ENCODE assay signal across 15 mouse cellular contexts in genomic region chr5:136502491-136503086, GRCm38 (mm10).
DNase-seq lines count a peak whose midpoint lies in the region; ATAC-seq and TF ChIP-seq lines count a peak whose summit lies in the region.
"Had no signal": no experiment of that assay in that cellular context is flagged by ENCODE, and none has a peak within 500 bp of the region (broad histone marks: within the 10 kb centered on the region; RNA-seq: fewer than 3 reads in every experiment).

No protein-coding gene starts in this region.

- H3K4me1 ChIP-seq in heart, embryonic 13.5 days: peaks cover 92% of the 10 kb centered on the region
- peaks cover 84% of the 10 kb centered on the region for H3K4me1 ChIP-seq in heart, embryonic 12.5 days (replicated peaks)
- peaks cover 23% of the 10 kb centered on the region for H3K4me1 ChIP-seq in lung, embryonic 14.5 days (ENCODE audit: insufficient read depth)
- H3K4me1 ChIP-seq in embryonic facial prominence, embryonic 12.5 days: peaks cover 30% of the 10 kb centered on the region

- no peak overlapping the region for H3K4me3 ChIP-seq in heart, embryonic 13.5 days
- H3K4me3 ChIP-seq in heart, embryonic 12.5 days: no peak overlapping the region
- no peak overlapping the region for H3K4me3 ChIP-seq in lung, embryonic 14.5 days (ENCODE audit: low read depth, low read length)
- no peak overlapping the region for H3K4me3 ChIP-seq in embryonic facial prominence, embryonic 12.5 days
- H3K4me3 ChIP-seq: midbrain, embryonic 12.5 days; neural tube, embryonic 12.5 days had no signal

- no peaks in the 10 kb centered on the region for H3K9me3 ChIP-seq in heart, embryonic 13.5 days
- no peaks in the 10 kb centered on the region for H3K9me3 ChIP-seq in heart, embryonic 12.5 days (replicated peaks)
- H3K9me3 ChIP-seq in lung, embryonic 14.5 days (ENCODE audit: low read depth, low read length): no peaks in the 10 kb centered on the region
- no peaks in the 10 kb centered on the region for H3K9me3 ChIP-seq in embryonic facial prominence, embryonic 12.5 days
- H3K9me3 ChIP-seq: midbrain, embryonic 12.5 days; neural tube, embryonic 12.5 days had no signal

- ATAC-seq in heart, embryonic 13.5 days (ENCODE audit: extremely low read depth, insufficient number of reproducible peaks, low FRiP score, low TSS enrichment): no peak
- no peak for ATAC-seq in heart, embryonic 12.5 days (ENCODE audit: insufficient number of reproducible peaks, low FRiP score)
- no peak for ATAC-seq in lung, embryonic 14.5 days (ENCODE audit: insufficient read depth)
- ATAC-seq in embryonic facial prominence, embryonic 12.5 days (ENCODE audit: insufficient number of reproducible peaks, insufficient read depth, low FRiP score, low TSS enrichment): peak; percentile 72; the same call in 1 of the 2 replicates

- no peak overlapping the region for H3K4me2 ChIP-seq in heart, embryonic 13.5 days
- H3K4me2 ChIP-seq in heart, embryonic 12.5 days: no peak overlapping the region
- H3K4me2 ChIP-seq in lung, embryonic 14.5 days: no peak overlapping the region
- no peak overlapping the region for H3K4me2 ChIP-seq in embryonic facial prominence, embryonic 12.5 days (replicated peaks)
- H3K4me2 ChIP-seq: hindbrain, embryonic 14.5 days; midbrain, embryonic 12.5 days; neural tube, embryonic 12.5 days had no signal

- no peaks in the 10 kb centered on the region for H3K27me3 ChIP-seq in heart, embryonic 13.5 days (replicated peaks)
- H3K27me3 ChIP-seq in heart, embryonic 12.5 days (replicated peaks): no peaks in the 10 kb centered on the region
- no peaks in the 10 kb centered on the region for H3K27me3 ChIP-seq in lung, embryonic 14.5 days (ENCODE audit: insufficient read depth, low read length)
- H3K27me3 ChIP-seq in embryonic facial prominence, embryonic 12.5 days: peaks cover 39% of the 10 kb centered on the region
- H3K27me3 ChIP-seq: midbrain, embryonic 12.5 days; neural tube, embryonic 12.5 days had no signal

- H3K9ac ChIP-seq in heart, embryonic 13.5 days: 0 out of 2 replicates have a peak overlapping the region, but pooled peaks have one; percentile 30
- H3K9ac ChIP-seq in heart, embryonic 12.5 days: no peak overlapping the region
- no peak overlapping the region for H3K9ac ChIP-seq in lung, embryonic 14.5 days
- no peak overlapping the region for H3K9ac ChIP-seq in embryonic facial prominence, embryonic 12.5 days
- H3K9ac ChIP-seq: hindbrain, embryonic 14.5 days; midbrain, embryonic 12.5 days; neural tube, embryonic 12.5 days had no signal

- no peaks in the 10 kb centered on the region for H3K36me3 ChIP-seq in heart, embryonic 13.5 days
- no peaks in the 10 kb centered on the region for H3K36me3 ChIP-seq in heart, embryonic 12.5 days
- no peaks in the 10 kb centered on the region for H3K36me3 ChIP-seq in lung, embryonic 14.5 days (ENCODE audit: insufficient read depth)
- no peaks in the 10 kb centered on the region for H3K36me3 ChIP-seq in embryonic facial prominence, embryonic 12.5 days
- H3K36me3 ChIP-seq: midbrain, embryonic 12.5 days; neural tube, embryonic 12.5 days had no signal

- no peak for DNase-seq in lung, embryonic 14.5 days
- DNase-seq in lung, postnatal 14 days: no peak
- peak; percentile 59 for DNase-seq in mesoderm, embryonic 11.5 days (ENCODE audit: low read depth, low spot score)
- DNase-seq in left cerebral cortex, postnatal 25 days (ENCODE audit: low spot score in 2 of 2): no peak
- DNase-seq in gastrocnemius, adult 18-20 months (ENCODE audit: low spot score): no peak
- DNase-seq: adrenal gland, postnatal 14 days; gastrocnemius, postnatal 14 days; kidney, postnatal 36 days; liver had no signal

- peak overlapping the region; percentile 30 for H3K27ac ChIP-seq in heart, embryonic 13.5 days (replicated peaks)
- H3K27ac ChIP-seq in heart, embryonic 12.5 days (ENCODE audit: poor library complexity, severe bottlenecking): no peak overlapping the region; the same call in 1 of the 2 replicates
- H3K27ac ChIP-seq in lung, embryonic 14.5 days (ENCODE audit: low read depth): 0 out of 2 replicates have a peak overlapping the region, but pooled peaks have one; percentile 1
- H3K27ac ChIP-seq in embryonic facial prominence, embryonic 12.5 days: no peak overlapping the region
- H3K27ac ChIP-seq: hindbrain, embryonic 14.5 days; midbrain, embryonic 12.5 days; neural tube, embryonic 12.5 days had no signal

- TF ChIP-seq CTCF in lung, embryonic 14.5 days (IDR thresholded peaks at IDR 0.05; ENCODE audit: low read depth): no peak

- intact Hi-C loops in left cerebral cortex, postnatal 25 days (cut with DNase I): no loop called here

- WGBS in heart, embryonic 13.5 days: 36% methylated on average over 5 of the region's 5 CpGs
- 41% methylated on average over 5 of the region's 5 CpGs for WGBS in heart, embryonic 12.5 days
- 20% methylated on average over 5 of the region's 5 CpGs for WGBS in lung, embryonic 14.5 days
- 15% methylated on average over 5 of the region's 5 CpGs for whole genome bisulfite sequencing in embryonic facial prominence, embryonic 12.5 days

Comparison
In these comparisons a context has a peak if more than half of its experiments do, and no peak if none do; other contexts are left out.
1. H3K27ac ChIP-seq: peak in heart, embryonic 13.5 days (single experiment) and lung, embryonic 14.5 days (single experiment); none in heart, embryonic 12.5 days (single experiment) and embryonic facial prominence, embryonic 12.5 days (single experiment).